Mouse (Mus musculus): ENCODE data around the gene Sntn. TPM values are rescaled to one million over a fixed set of nuclear protein-coding genes. Genes with fewer than 3 reads are reported as not detected.

Sntn gene
- total RNA-seq (2012; rRNA removed), result not detected in 2 replicates

GRCm38 (mm10) chr14:13670576-13670975, at the start of gene Sntn:
Gene Sntn, plus strand, starts transcription at chr14:13670876.
- Histone ChIP-seq H3K9me3 (ENCODE audit: control insufficient read depth, insufficient read depth, low read depth, low read length) (no peaks in the 10 kb centered on the region), H3K36me3 (ENCODE audit: control insufficient read depth, insufficient read depth, low read length, poor library complexity, severe bottlenecking) (no peaks in the 10 kb centered on the region), H3K4me1 (ENCODE audit: control insufficient read depth in 2 of 2, insufficient read depth in 2 of 2, low read length in 2 of 2, poor library complexity in 1 of 2) (no peaks in the 10 kb centered on the region), H3K4me3 (ENCODE audit: insufficient read depth in 1 of 2, low read depth in 1 of 2, low read length in 2 of 2, poor library complexity in 1 of 2, severe bottlenecking in 1 of 2) (no peak within 1 kb of the TSS), H3K9ac (ENCODE audit: insufficient read depth, low read depth, low read length, poor library complexity, severe bottlenecking) (no peak within 1 kb of the TSS), H3K27ac (ENCODE audit: insufficient read depth, low read depth, low read length, poor library complexity, severe bottlenecking) (no peak within 1 kb of the TSS)
- TF ChIP-seq HCFC1 (IDR thresholded peaks at IDR 0.05; ENCODE audit: borderline replicate concordance, insufficient read depth, low read length) (no peak), ZNF384 (IDR thresholded peaks at IDR 0.05; ENCODE audit: low read depth, low read length) (no peak), CHD2 (IDR thresholded peaks at IDR 0.05; ENCODE audit: low read depth, low read length) (no peak), ZC3H11A (IDR thresholded peaks at IDR 0.05; ENCODE audit: borderline replicate concordance, low read depth, low read length) (no peak)
- in situ Hi-C loops (cut with MboI; ENCODE audit: low sequenced_read_pairs in 2 of 2, unreplicated experiment in 2 of 2), result no loop called here
- DNase-seq (ENCODE audit: low read depth, low spot score), result no peak

- Histone ChIP-seq H3K9me3 (ENCODE audit: control insufficient read depth, insufficient read depth, low read depth, low read length) (no peaks in the 10 kb centered on the region), H3K9ac (ENCODE audit: insufficient read depth, low read depth, low read length, poor library complexity, severe bottlenecking) (no peak overlapping the region), H3K27ac (ENCODE audit: insufficient read depth, low read depth, low read length, poor library complexity, severe bottlenecking) (no peak overlapping the region), H3K4me1 (ENCODE audit: control insufficient read depth in 2 of 2, insufficient read depth in 2 of 2, low read length in 2 of 2, poor library complexity in 1 of 2) (no peaks in the 10 kb centered on the region), H3K4me3 (ENCODE audit: insufficient read depth in 1 of 2, low read depth in 1 of 2, low read length in 2 of 2, poor library complexity in 1 of 2, severe bottlenecking in 1 of 2) (no peak overlapping the region), H3K36me3 (ENCODE audit: control insufficient read depth, insufficient read depth, low read length, poor library complexity, severe bottlenecking) (no peaks in the 10 kb centered on the region)
- TF ChIP-seq ZNF384 (IDR thresholded peaks at IDR 0.05; ENCODE audit: low read depth, low read length) (no peak), MAFK (IDR thresholded peaks at IDR 0.05; ENCODE audit: insufficient read depth, low read depth, low read length) (no peak), ZC3H11A (IDR thresholded peaks at IDR 0.05; ENCODE audit: borderline replicate concordance, low read depth, low read length) (no peak), HCFC1 (IDR thresholded peaks at IDR 0.05; ENCODE audit: borderline replicate concordance, insufficient read depth, low read length) (no peak), CHD2 (IDR thresholded peaks at IDR 0.05; ENCODE audit: low read depth, low read length) (no peak)
- DNase-seq (ENCODE audit: low read depth, low spot score), result no peak
- in situ Hi-C loops (cut with MboI; ENCODE audit: low sequenced_read_pairs in 2 of 2, unreplicated experiment in 2 of 2), result no loop called here
These were observed 20.8 kb upstream of the Sntn start for GRCm38 (mm10) chr14:13649865-13650264.

- Histone ChIP-seq H3K9me3 (ENCODE audit: control insufficient read depth, insufficient read depth, low read depth, low read length) (no peaks in the 10 kb centered on the region), H3K4me3 (ENCODE audit: insufficient read depth in 1 of 2, low read depth in 1 of 2, low read length in 2 of 2, poor library complexity in 1 of 2, severe bottlenecking in 1 of 2) (no peak overlapping the region), H3K9ac (ENCODE audit: insufficient read depth, low read depth, low read length, poor library complexity, severe bottlenecking) (no peak overlapping the region), H3K36me3 (ENCODE audit: control insufficient read depth, insufficient read depth, low read length, poor library complexity, severe bottlenecking) (no peaks in the 10 kb centered on the region), H3K4me1 (ENCODE audit: control insufficient read depth in 2 of 2, insufficient read depth in 2 of 2, low read length in 2 of 2, poor library complexity in 1 of 2) (no peaks in the 10 kb centered on the region), H3K27ac (ENCODE audit: insufficient read depth, low read depth, low read length, poor library complexity, severe bottlenecking) (no peak overlapping the region)
- TF ChIP-seq ZC3H11A (IDR thresholded peaks at IDR 0.05; ENCODE audit: borderline replicate concordance, low read depth, low read length), result no peak
- no peak for TF ChIP-seq CHD2 (IDR thresholded peaks at IDR 0.05; ENCODE audit: low read depth, low read length)
- no peak for TF ChIP-seq ZNF384 (IDR thresholded peaks at IDR 0.05; ENCODE audit: low read depth, low read length)
- TF ChIP-seq MAFK (IDR thresholded peaks at IDR 0.05; ENCODE audit: insufficient read depth, low read depth, low read length), result no peak
- TF ChIP-seq HCFC1 (IDR thresholded peaks at IDR 0.05; ENCODE audit: borderline replicate concordance, insufficient read depth, low read length), result no peak
- DNase-seq (ENCODE audit: low read depth, low spot score), result no peak
- in situ Hi-C loops (cut with MboI; ENCODE audit: low sequenced_read_pairs in 2 of 2, unreplicated experiment in 2 of 2), result no loop called here
These were observed 19.6 kb upstream of the Sntn start for GRCm38 (mm10) chr14:13651039-13651438.

- Histone ChIP-seq H3K9me3 (ENCODE audit: control insufficient read depth, insufficient read depth, low read depth, low read length) (no peaks in the 10 kb centered on the region), H3K36me3 (ENCODE audit: control insufficient read depth, insufficient read depth, low read length, poor library complexity, severe bottlenecking) (no peaks in the 10 kb centered on the region), H3K9ac (ENCODE audit: insufficient read depth, low read depth, low read length, poor library complexity, severe bottlenecking) (no peak overlapping the region), H3K27ac (ENCODE audit: insufficient read depth, low read depth, low read length, poor library complexity, severe bottlenecking) (no peak overlapping the region), H3K4me1 (ENCODE audit: control insufficient read depth in 2 of 2, insufficient read depth in 2 of 2, low read length in 2 of 2, poor library complexity in 1 of 2) (no peaks in the 10 kb centered on the region), H3K4me3 (ENCODE audit: insufficient read depth in 1 of 2, low read depth in 1 of 2, low read length in 2 of 2, poor library complexity in 1 of 2, severe bottlenecking in 1 of 2) (no peak overlapping the region)
- in situ Hi-C loops (cut with MboI; ENCODE audit: low sequenced_read_pairs in 2 of 2, unreplicated experiment in 2 of 2), result no loop called here
- no peak for TF ChIP-seq ZC3H11A (IDR thresholded peaks at IDR 0.05; ENCODE audit: borderline replicate concordance, low read depth, low read length)
- no peak for TF ChIP-seq CHD2 (IDR thresholded peaks at IDR 0.05; ENCODE audit: low read depth, low read length)
- no peak for TF ChIP-seq ZNF384 (IDR thresholded peaks at IDR 0.05; ENCODE audit: low read depth, low read length)
- no peak for TF ChIP-seq HCFC1 (IDR thresholded peaks at IDR 0.05; ENCODE audit: borderline replicate concordance, insufficient read depth, low read length)
- TF ChIP-seq MAFK (IDR thresholded peaks at IDR 0.05; ENCODE audit: insufficient read depth, low read depth, low read length), result no peak
- DNase-seq (ENCODE audit: low read depth, low spot score), result no peak
These were observed 19.0 kb upstream of the Sntn start for GRCm38 (mm10) chr14:13651541-13652298.
